Mouse (Mus musculus) stomach, embryonic 16.5 days (tissue): ENCODE measurements around the gene Jph3. TPM values are rescaled to one million over a fixed set of nuclear protein-coding genes. Genes with fewer than 3 reads are reported as not detected.

Source experiments
- ATAC-seq: fragments of 200-750 bp; cut with Nextera tagmentation; 2 replicates; pipeline ENCODE4 v1.8.0; 2017; ENCODE audit warnings: moderate number of reproducible peaks, moderate TSS enrichment; ENCODE audit not compliant: insufficient read depth, low FRiP score
- H3K27ac ChIP-seq: fragments of 300-500 bp; sonication (generic); 2 replicates; pipeline ENCODE4 v1.5.1; 2014; ENCODE audit warnings: low read length
- H3K27me3 ChIP-seq: fragments of 300-500 bp; sonication (generic); 2 replicates; pipeline ENCODE4 v1.6.1; 2014; ENCODE audit warnings: low read length, control low read depth, mixed read lengths; ENCODE audit not compliant: control insufficient read depth, insufficient read depth
- H3K36me3 ChIP-seq: fragments of 300-500 bp; sonication (generic); 2 replicates; pipeline ENCODE4 v1.6.1; 2014; ENCODE audit warnings: low read length; ENCODE audit not compliant: control insufficient read depth, insufficient read depth
- H3K4me1 ChIP-seq: fragments of 300-500 bp; sonication (generic); 2 replicates; pipeline ENCODE4 v1.6.1; 2014; ENCODE audit warnings: low read length, control low read depth, mixed read lengths; ENCODE audit not compliant: control insufficient read depth, insufficient read depth
- H3K4me2 ChIP-seq: fragments of 300-500 bp; sonication (generic); 2 replicates; pipeline ENCODE4 v1.6.1; 2014; ENCODE audit warnings: low read depth, low read length, mixed read lengths
- H3K4me3 ChIP-seq: fragments of 300-500 bp; sonication (generic); replicated peaks from 2 replicates; pipeline ENCODE4 v1.5.1; 2014; ENCODE audit warnings: mild to moderate bottlenecking, low read length
- H3K9ac ChIP-seq: fragments of 300-500 bp; sonication (generic); 2 replicates; pipeline ENCODE4 v1.6.1; 2014; ENCODE audit warnings: low read length
- H3K9me3 ChIP-seq: fragments of 300-500 bp; sonication (generic); replicated peaks from 2 replicates; pipeline ENCODE4 v1.6.1; 2016; ENCODE audit warnings: low read length, control low read depth; ENCODE audit not compliant: control insufficient read depth
- WGBS: fragments of 180-500 bp; shearing (Covaris S2); extraction: QIAGEN DNeasy Blood & Tissue Kit; methylation state at CpG from one replicate; pipeline ENCODE4 v1.1.7; 2014; 5-methylcytosine and 5-hydroxymethylcytosine counted together
- polyA plus RNA-seq: library from polyadenylated mRNA; unstranded; fragments of >200 nt; fragmentation: Nextera tagmentation; extraction: Ambion mirVana; gene quantifications from 2 replicates; pipeline ENCODE4 v1.2.1, GENCODE M21; 2015

The Jph3 gene
- polyA plus RNA-seq, 1 experiment from 2014 or later = 2.7 TPM

DNA sequence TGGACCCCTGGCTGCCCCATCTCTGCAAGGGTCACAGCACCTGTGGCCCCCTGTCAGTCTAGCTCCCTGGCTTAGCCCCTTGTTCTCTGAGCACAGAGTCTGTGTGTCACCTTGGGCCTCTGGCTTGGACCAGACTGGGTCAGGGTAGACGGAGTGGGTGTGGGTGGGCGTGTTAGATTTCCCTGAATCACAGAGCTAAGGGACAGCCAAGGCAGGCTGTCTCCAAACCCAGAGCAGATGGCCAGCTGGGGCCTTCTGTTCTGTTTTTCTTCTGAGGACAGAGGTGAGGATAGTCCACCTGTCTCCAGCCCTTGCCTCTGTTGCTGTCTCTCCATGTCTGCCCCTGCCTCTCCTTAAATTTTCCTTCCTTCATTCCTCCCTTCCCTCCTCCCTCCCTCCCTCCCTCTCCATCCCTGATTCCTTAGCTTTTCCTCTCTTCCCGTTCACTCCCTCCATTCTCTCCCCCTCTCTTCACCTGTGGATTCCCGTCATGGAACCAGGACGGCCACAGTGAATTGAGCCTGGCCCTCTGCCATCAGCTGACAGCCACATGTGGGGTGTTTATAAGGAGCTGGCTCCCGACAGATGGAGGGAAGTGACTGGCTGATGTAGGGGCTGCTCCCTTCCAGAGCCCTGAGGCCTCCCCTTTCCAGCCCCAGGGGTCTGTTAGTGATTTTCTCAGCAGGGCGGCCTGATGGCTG lies 33.7 kb downstream of the Jph3 start:
- H3K9me3 ChIP-seq = no peaks in the 10 kb centered on the region
- H3K27me3 ChIP-seq = no peaks in the 10 kb centered on the region
- H3K4me3 ChIP-seq = no peak overlapping the region
- 50% methylated on average over 7 of the region's 7 CpGs for WGBS
- no peak for ATAC-seq
- H3K4me1 ChIP-seq = no peaks in the 10 kb centered on the region
- no peaks in the 10 kb centered on the region for H3K36me3 ChIP-seq
- H3K4me2 ChIP-seq = no peak overlapping the region
- no peak overlapping the region for H3K27ac ChIP-seq
- H3K9ac ChIP-seq = no peak overlapping the region

DNA sequence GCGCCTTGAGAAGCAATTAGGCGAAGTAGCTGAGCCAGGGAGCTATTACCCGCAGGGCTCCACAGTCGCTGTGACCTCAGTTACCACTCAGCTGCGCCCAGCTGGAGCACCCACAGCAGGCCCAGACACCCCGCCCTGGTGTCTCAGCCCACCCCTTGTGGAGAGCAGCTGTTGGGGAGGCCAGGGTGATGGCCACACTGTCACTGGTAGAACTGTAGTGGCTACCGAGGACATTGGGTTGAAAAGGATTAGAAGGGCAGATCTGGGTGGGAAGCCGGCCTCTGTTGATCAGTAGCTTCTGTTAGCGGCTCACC lies 34.2 kb downstream of the Jph3 start:
- Histone ChIP-seq H3K27ac (no peak overlapping the region), H3K36me3 (no peaks in the 10 kb centered on the region), H3K27me3 (no peaks in the 10 kb centered on the region), H3K4me3 (no peak overlapping the region), H3K9me3 (no peaks in the 10 kb centered on the region), H3K9ac (no peak overlapping the region), H3K4me1 (no peaks in the 10 kb centered on the region), H3K4me2 (no peak overlapping the region)
- ATAC-seq = no peak
- WGBS = 66% methylated on average over 9 of the region's 9 CpGs

DNA sequence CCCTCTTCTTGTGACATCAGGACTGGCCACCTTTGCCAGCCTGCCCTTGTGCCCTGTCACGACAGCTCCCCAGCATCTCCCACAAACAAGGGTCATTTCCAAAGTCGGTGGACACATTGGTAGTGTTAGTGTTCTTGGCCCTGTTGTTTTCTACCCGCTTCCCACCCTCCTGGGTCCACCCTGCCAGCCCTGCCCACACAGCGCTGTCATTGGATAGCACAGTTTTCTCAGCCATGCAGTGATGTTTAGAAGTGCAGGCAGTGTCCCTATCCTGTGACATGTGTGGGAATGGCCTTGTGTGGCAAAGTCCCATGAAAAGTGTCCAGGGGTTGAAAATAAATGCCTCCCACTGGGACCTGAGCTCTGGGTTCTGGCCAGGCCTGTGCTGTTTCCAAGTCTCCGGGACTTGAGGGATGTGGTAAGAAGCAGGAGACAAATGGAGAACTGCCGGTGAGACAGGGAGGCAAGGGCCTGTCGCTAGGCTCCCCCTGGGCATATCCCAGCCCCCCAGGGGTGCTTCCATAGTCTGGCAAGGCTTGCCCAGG lies 36.2 kb downstream of the Jph3 start:
- Histone ChIP-seq H3K4me2 (no peak overlapping the region), H3K4me3 (no peak overlapping the region), H3K4me1 (no peaks in the 10 kb centered on the region), H3K36me3 (no peaks in the 10 kb centered on the region), H3K9me3 (no peaks in the 10 kb centered on the region), H3K27me3 (no peaks in the 10 kb centered on the region), H3K27ac (no peak overlapping the region), H3K9ac (no peak overlapping the region)
- no peak for ATAC-seq
- whole genome bisulfite sequencing = 75% methylated on average over 7 of the region's 7 CpGs

DNA sequence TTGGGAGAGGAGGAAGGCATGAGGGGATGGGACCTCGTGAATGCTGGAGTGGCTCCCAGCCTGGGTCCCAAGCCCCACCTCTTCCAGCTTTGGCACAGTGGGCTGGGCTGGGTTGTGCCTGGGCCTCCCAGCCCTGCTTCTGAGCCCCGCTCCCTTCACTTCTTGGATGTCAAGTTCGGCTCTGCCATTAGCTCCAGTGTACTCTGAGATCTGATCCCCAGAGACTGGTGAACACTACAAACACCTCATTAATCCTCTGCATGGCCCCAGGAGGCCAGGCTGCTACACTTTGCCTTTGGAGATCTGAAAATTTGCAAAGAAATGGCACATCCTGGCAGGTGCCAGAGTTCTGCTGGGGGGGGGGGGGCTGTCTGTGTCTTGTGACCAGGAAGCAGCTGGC lies 39.7 kb downstream of the Jph3 start:
- no peaks in the 10 kb centered on the region for H3K27me3 ChIP-seq
- H3K9me3 ChIP-seq = no peaks in the 10 kb centered on the region
- H3K4me3 ChIP-seq = no peak overlapping the region
- no peak for ATAC-seq
- WGBS = 59% methylated on average over 3 of the region's 3 CpGs
- H3K4me2 ChIP-seq = no peak overlapping the region
- no peak overlapping the region for H3K9ac ChIP-seq
- no peaks in the 10 kb centered on the region for H3K36me3 ChIP-seq
- no peak overlapping the region for H3K27ac ChIP-seq
- no peaks in the 10 kb centered on the region for H3K4me1 ChIP-seq

DNA sequence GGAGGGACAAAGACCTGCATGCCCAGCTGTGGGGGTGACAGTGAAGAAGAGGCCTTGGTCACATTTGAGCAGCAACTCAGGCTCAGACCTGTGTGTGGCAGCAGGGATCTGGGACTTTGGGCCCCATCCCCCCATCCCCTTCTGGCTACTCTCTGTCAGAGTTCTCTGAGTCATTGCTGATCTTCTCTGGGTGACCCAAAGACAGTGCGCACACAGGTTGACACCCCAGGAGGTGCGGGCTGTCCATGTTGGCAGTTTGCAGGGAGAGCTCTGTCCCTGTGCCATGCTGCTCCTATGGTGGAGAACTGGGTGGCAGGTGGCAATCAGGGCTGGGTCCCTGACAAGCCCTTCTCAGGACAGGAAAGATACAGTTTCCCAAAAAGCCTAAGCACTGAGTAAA lies 40.2 kb downstream of the Jph3 start:
- Histone ChIP-seq H3K9me3 (no peaks in the 10 kb centered on the region), H3K9ac (no peak overlapping the region), H3K4me3 (no peak overlapping the region), H3K27ac (no peak overlapping the region), H3K4me2 (no peak overlapping the region), H3K4me1 (no peaks in the 10 kb centered on the region), H3K36me3 (no peaks in the 10 kb centered on the region), H3K27me3 (no peaks in the 10 kb centered on the region)
- no peak for ATAC-seq
- 89% methylated on average over 2 of the region's 2 CpGs for WGBS

DNA sequence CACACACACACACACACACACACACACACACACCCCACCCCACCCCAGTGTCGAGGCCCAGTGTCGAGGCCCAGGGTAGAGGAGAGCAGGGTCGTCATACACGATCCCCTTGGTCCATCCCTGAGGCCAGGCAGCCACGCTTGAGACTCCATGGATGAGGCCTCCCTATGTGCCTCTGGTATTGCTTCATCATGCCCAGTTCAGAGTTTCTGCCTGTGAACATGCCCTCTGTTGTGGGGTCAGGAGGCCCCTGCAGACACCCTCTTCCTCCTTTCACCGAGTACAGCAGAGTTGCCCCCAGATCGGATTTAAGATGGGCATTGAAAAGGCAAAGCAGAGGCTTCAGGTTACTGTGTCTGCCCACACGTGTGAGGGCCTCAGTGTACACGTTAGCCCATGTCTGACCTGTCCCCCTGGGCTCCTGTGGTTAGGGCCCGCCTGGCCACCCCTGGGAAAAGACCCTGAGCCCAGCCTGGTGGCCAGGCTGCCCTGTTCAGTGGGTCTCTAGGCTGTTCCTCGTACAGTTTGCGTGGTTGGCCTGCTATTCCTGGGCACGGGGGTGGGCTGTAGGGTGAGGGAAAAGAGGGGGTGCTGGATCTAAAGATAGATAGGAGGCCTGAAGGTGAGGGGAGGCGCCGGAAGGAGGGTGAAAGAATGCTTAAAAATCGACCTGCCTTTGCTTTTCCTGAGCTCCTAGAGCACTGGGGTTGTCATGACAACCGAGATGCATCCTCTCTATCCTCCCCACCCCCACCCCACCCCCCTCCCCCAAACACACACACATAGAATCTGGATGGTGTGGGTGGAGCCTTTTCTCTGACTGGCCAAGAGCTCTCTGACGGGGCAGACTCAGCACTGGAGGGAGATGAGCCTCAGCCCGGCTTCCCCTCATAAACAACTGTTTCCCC lies 41.7 kb downstream of the Jph3 start:
- no peaks in the 10 kb centered on the region for H3K4me1 ChIP-seq
- no peaks in the 10 kb centered on the region for H3K36me3 ChIP-seq
- no peak for ATAC-seq
- H3K9ac ChIP-seq = no peak overlapping the region
- no peaks in the 10 kb centered on the region for H3K27me3 ChIP-seq
- H3K27ac ChIP-seq = no peak overlapping the region
- no peak overlapping the region for H3K4me2 ChIP-seq
- 35% methylated on average over 19 of the region's 19 CpGs for WGBS
- no peak overlapping the region for H3K4me3 ChIP-seq
- H3K9me3 ChIP-seq = no peaks in the 10 kb centered on the region

DNA sequence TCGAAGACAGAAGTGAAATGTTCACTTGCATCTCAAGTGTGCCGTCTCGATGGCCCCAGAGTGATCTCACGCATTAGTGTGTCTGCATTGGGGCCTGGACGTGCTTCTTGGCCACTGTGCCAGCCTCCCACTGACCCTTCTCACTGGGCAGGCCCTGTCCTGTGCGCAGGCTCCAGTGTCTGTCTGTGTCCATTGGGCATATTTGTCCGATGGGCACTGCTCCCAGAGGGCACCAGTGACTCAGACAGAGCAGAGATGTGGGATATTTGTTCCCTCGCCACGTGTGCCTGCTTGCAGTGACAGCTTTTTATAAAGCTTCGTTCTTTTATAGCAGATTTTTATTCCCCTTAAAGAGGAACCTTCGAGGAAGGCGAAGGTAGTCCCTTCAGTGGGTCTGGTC lies 44.5 kb downstream of the Jph3 start:
- H3K9ac ChIP-seq = no peak overlapping the region
- H3K4me1 ChIP-seq = no peaks in the 10 kb centered on the region; the same call in 1 of the 2 replicates
- no peak overlapping the region for H3K4me2 ChIP-seq
- H3K27me3 ChIP-seq = no peaks in the 10 kb centered on the region
- H3K4me3 ChIP-seq = no peak overlapping the region
- no peaks in the 10 kb centered on the region for H3K9me3 ChIP-seq
- WGBS = 85% methylated on average over 12 of the region's 12 CpGs
- no peak overlapping the region for H3K27ac ChIP-seq
- no peaks in the 10 kb centered on the region for H3K36me3 ChIP-seq
- ATAC-seq = no peak

DNA sequence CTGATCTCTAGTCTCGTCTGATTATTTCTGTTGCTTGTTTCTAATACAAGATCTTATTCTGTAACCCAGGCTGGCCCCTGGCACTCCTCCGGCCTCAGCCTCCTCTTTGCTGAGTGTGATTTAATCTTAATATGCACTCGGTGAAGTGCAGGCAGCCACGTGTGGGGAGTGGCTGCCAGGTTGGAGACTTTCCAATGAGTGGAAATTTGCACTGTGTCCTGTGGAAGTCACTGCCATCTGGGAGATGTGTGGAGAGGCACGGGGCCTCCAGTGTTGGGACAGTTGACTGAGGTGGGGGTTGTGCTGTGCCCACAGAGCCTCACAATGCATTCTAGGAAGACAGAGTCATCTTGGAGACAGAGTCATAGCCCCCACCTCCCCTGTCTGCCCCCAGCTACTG lies 53.1 kb downstream of the Jph3 start:
- Histone ChIP-seq H3K4me2 (no peak overlapping the region), H3K36me3 (no peaks in the 10 kb centered on the region), H3K9ac (no peak overlapping the region), H3K4me1 (no peaks in the 10 kb centered on the region; the same call in 1 of the 2 replicates), H3K27ac (no peak overlapping the region), H3K4me3 (no peak overlapping the region), H3K9me3 (no peaks in the 10 kb centered on the region), H3K27me3 (no peaks in the 10 kb centered on the region)
- ATAC-seq = no peak
- 51% methylated on average over 5 of the region's 5 CpGs for WGBS

DNA sequence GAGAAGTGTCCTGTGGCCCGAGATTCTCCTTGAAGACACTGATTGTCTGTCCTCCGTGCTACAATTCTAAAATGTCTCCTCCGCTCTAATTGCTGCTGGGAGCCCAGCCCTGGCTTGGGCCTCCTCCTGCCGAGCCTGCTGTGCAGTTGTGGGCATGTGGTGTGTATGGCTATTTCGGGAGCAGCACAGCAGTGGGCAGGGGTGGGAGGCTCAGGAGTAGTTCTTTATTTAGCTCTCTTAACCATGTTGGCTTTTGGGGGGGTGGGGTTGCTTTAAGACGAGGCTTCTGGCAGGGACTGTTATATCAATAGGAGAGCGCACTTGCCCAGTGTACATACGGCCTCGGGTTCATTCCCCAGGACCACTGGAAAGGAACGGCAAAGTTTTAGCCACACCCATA lies 57.1 kb downstream of the Jph3 start:
- Histone ChIP-seq H3K27me3 (no peaks in the 10 kb centered on the region), H3K9me3 (no peaks in the 10 kb centered on the region), H3K4me2 (no peak overlapping the region), H3K27ac (no peak overlapping the region), H3K9ac (no peak overlapping the region), H3K36me3 (no peaks in the 10 kb centered on the region), H3K4me1 (no peaks in the 10 kb centered on the region), H3K4me3 (no peak overlapping the region)
- ATAC-seq = no peak
- 46% methylated on average over 10 of the region's 10 CpGs for WGBS
